Mouse (Mus musculus) heart, embryonic 10.5 days (tissue): ENCODE data around the gene Adamts8. TPM values are rescaled to one million over a fixed set of nuclear protein-coding genes. Genes with fewer than 3 reads are reported as not detected.

Experiments used
- DNase-seq: peaks from one replicate; pipeline ENCODE4 v3.0.0-alpha.2; 2017; ENCODE audit warnings: low spot score
- H3K27ac ChIP-seq: fragments of 300-500 bp; sonication (generic); 2 replicates; pipeline ENCODE4 v1.5.1; 2016; ENCODE audit warnings: mild to moderate bottlenecking
- H3K27me3 ChIP-seq: fragments of 300-500 bp; sonication (generic); 2 replicates; pipeline ENCODE4 v1.6.1; 2016; ENCODE audit warnings: mild to moderate bottlenecking; ENCODE audit not compliant: poor library complexity, insufficient read depth, severe bottlenecking
- H3K36me3 ChIP-seq: fragments of 300-500 bp; sonication (generic); 2 replicates; pipeline ENCODE4 v1.6.1; 2016; ENCODE audit warnings: mild to moderate bottlenecking, moderate library complexity
- H3K4me1 ChIP-seq: fragments of 300-500 bp; sonication (generic); 2 replicates; pipeline ENCODE4 v1.6.1; 2016; ENCODE audit warnings: mild to moderate bottlenecking
- H3K4me3 ChIP-seq: fragments of 300-500 bp; sonication (generic); 2 replicates; pipeline ENCODE4 v1.5.1; 2016; ENCODE audit warnings: mild to moderate bottlenecking, moderate library complexity
- H3K9me3 ChIP-seq: fragments of 300-500 bp; sonication (generic); 2 replicates; pipeline ENCODE4 v1.6.1; 2016; ENCODE audit warnings: mild to moderate bottlenecking, moderate library complexity
- WGBS: fragments of 180-500 bp; shearing (Covaris S2); methylation state at CpG from one replicate; pipeline ENCODE4 v1.1.7; 2016; 5-methylcytosine and 5-hydroxymethylcytosine counted together
- polyA plus RNA-seq: library from polyadenylated mRNA; unstranded; fragments of >200 nt; fragmentation: Nextera tagmentation; extraction: Ambion mirVana; gene quantifications from 2 replicates; pipeline ENCODE4 v1.2.1, GENCODE M21; 2016

Gene Adamts8
- polyA plus RNA-seq, 1 experiment from 2014 or later: 1.3 TPM

DNA sequence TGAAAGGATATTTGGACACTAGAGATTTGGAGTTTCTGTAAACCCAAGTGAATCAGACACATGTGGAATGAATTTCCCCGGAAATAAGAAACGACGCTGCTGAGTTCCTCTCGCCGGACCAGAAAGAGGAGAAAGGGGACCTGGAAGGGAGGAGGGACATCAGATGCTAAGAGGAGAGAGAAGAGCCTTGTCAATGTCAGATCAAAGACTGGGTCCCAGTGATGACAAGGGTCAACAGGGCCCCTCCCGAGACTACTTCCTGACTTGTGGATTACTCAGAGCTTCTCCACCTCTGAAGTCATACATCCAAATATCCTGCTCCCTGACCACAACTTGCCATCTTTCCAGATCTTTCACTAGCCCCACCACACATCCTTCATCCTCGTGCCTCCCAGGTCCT is 24.5 kb downstream of the Adamts8 start:
- peak; percentile 69 for DNase-seq
- no peaks in the 10 kb centered on the region for H3K9me3 ChIP-seq

DNA sequence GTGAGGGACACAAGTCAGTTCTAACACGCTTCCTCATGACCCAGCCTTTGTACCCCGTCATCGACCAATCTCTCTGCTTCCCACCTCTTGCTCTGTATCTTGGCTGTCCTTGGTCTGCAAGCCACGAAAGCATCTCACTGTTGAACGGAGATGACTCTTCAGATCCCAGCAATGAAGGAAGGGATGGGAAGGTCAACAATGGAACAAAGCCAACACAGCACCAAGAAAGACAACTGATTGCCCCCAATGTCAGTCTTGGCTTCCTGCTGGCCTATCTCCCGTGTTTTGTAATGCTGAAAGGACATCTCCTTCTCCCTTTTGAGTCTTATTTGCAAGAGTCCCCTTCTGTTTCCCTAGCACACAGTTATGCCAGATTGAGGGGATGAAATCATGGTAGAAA is 25.8 kb downstream of the Adamts8 start:
- Histone ChIP-seq H3K27ac (no peak overlapping the region), H3K4me1 (no peaks in the 10 kb centered on the region), H3K9me3 (no peaks in the 10 kb centered on the region), H3K4me3 (no peak overlapping the region), H3K36me3 (no peaks in the 10 kb centered on the region), H3K27me3 (peaks cover 10% of the 10 kb centered on the region; the same call in 1 of the 2 replicates)
- 77% methylated on average over 6 of the region's 6 CpGs for WGBS
- DNase-seq: no peak

More for the DNA sequence above, 24.5 kb downstream of the Adamts8 start:
- peaks cover 10% of the 10 kb centered on the region; the same call in 1 of the 2 replicates for H3K27me3 ChIP-seq
- H3K4me3 ChIP-seq: no peak overlapping the region
- H3K4me1 ChIP-seq: no peaks in the 10 kb centered on the region
- H3K36me3 ChIP-seq: no peaks in the 10 kb centered on the region
- no peak overlapping the region for H3K27ac ChIP-seq
- 51% methylated on average over 7 of the region's 7 CpGs for WGBS

DNA sequence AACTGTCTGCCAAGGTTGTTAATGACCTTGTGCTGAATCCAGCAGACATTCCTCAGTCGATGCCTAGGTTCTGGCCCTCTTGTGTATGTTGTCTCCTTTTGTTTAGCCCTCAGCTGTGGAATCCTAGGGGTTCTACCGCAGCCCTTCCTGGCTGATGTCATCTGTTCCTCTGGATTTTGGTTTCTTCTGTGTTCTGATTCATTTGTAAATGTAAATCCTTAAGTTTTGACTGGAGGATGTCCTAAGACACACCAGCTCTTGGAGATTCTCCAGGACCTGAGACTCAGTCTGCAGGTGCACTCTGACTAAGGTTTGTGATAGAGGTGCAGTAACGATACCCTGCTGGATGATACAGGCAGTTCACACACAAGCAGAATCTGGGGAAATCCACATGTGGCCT is 27.6 kb downstream of the Adamts8 start:
- H3K4me3 ChIP-seq: no peak overlapping the region
- no peaks in the 10 kb centered on the region for H3K36me3 ChIP-seq
- no peak overlapping the region for H3K27ac ChIP-seq
- H3K9me3 ChIP-seq: no peaks in the 10 kb centered on the region
- no peaks in the 10 kb centered on the region for H3K4me1 ChIP-seq
- H3K27me3 ChIP-seq: 0 out of 2 replicates have a peak, but pooled peaks cover 6% of the 10 kb centered on the region
- WGBS: 75% methylated on average over 3 of the region's 3 CpGs
- no peak for DNase-seq

DNA sequence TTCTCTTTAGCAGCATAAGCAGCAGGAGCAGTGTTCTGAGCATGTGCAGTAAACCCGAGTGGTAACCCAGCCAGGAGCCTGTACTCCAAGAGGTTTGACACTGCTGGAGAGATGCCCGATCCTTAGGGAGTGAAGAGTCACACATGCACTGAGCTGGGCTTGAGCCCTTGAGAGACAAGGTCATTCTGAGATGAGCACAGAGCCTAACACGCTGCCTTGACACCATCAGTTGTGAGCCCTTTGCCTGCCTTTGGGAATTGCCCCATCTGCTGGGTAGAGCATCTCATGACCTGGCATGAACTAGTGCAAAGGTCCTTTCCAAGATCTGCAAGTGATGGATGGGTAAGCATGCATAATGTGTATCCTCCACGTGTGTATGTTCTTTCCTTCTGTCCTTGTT is 29.6 kb downstream of the Adamts8 start:
- no peaks in the 10 kb centered on the region for H3K27me3 ChIP-seq
- DNase-seq: no peak
- no peaks in the 10 kb centered on the region for H3K4me1 ChIP-seq
- WGBS: 52% methylated on average over 4 of the region's 4 CpGs
- H3K4me3 ChIP-seq: no peak overlapping the region
- no peaks in the 10 kb centered on the region for H3K36me3 ChIP-seq
- no peaks in the 10 kb centered on the region for H3K9me3 ChIP-seq
- no peak overlapping the region for H3K27ac ChIP-seq

- no peaks in the 10 kb centered on the region for H3K9me3 ChIP-seq
- 53% methylated on average over 11 of the region's 11 CpGs for WGBS
- peak; percentile 76 for DNase-seq
- no peak overlapping the region for H3K4me3 ChIP-seq
- H3K4me1 ChIP-seq: peaks cover 5% of the 10 kb centered on the region; the same call in 1 of the 2 replicates
- H3K27ac ChIP-seq: 0 out of 2 replicates have a peak overlapping the region, but pooled peaks have one; percentile 9
- H3K27me3 ChIP-seq: no peaks in the 10 kb centered on the region
- H3K36me3 ChIP-seq: no peaks in the 10 kb centered on the region
Observed at GRCm38 (mm10) chr9:30976339-30977023, 34.1 kb downstream of the Adamts8 start.

DNA sequence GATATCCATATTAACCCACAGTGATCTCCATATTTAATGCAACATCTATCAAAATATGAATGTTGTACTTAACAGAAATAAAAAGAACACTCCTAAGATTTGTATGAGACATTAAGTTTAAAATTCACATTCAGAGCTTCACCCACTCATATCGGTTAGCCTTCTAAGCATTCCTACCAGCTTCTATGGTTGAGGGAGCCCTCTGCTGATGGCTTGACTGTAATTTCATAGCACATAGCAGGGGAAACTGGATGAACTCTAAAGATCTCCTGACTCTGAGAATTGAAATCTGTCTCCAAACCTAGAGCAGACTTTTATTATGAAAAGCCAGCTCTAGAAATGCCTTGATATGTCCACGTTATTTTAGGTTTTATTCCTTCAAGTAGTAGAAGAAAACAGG is 38.1 kb downstream of the Adamts8 start:
- H3K27me3 ChIP-seq: no peaks in the 10 kb centered on the region
- H3K36me3 ChIP-seq: no peaks in the 10 kb centered on the region
- H3K4me3 ChIP-seq: no peak overlapping the region
- H3K4me1 ChIP-seq: peaks cover 5% of the 10 kb centered on the region; the same call in 1 of the 2 replicates
- DNase-seq: no peak
- H3K27ac ChIP-seq: no peak overlapping the region
- H3K9me3 ChIP-seq: no peaks in the 10 kb centered on the region
- WGBS: 56% methylated on average over 2 of the region's 2 CpGs

GRCm38 (mm10) chr9:30985782-30986181 is 43.4 kb downstream of the Adamts8 start:
- no peaks in the 10 kb centered on the region for H3K9me3 ChIP-seq
- peaks cover 5% of the 10 kb centered on the region; the same call in 1 of the 2 replicates for H3K4me1 ChIP-seq
- WGBS: 64% methylated on average over 6 of the region's 6 CpGs
- no peaks in the 10 kb centered on the region for H3K36me3 ChIP-seq
- no peak overlapping the region for H3K4me3 ChIP-seq
- no peaks in the 10 kb centered on the region for H3K27me3 ChIP-seq
- DNase-seq: no peak
- no peak overlapping the region for H3K27ac ChIP-seq

GRCm38 (mm10) chr9:30993106-30993505 is 50.7 kb downstream of the Adamts8 start:
- WGBS: 79% methylated on average over 5 of the region's 5 CpGs
- H3K27me3 ChIP-seq: no peaks in the 10 kb centered on the region
- H3K36me3 ChIP-seq: no peaks in the 10 kb centered on the region
- H3K4me1 ChIP-seq: no peaks in the 10 kb centered on the region
- no peak overlapping the region for H3K27ac ChIP-seq
- no peaks in the 10 kb centered on the region for H3K9me3 ChIP-seq
- no peak for DNase-seq
- no peak overlapping the region for H3K4me3 ChIP-seq

DNA sequence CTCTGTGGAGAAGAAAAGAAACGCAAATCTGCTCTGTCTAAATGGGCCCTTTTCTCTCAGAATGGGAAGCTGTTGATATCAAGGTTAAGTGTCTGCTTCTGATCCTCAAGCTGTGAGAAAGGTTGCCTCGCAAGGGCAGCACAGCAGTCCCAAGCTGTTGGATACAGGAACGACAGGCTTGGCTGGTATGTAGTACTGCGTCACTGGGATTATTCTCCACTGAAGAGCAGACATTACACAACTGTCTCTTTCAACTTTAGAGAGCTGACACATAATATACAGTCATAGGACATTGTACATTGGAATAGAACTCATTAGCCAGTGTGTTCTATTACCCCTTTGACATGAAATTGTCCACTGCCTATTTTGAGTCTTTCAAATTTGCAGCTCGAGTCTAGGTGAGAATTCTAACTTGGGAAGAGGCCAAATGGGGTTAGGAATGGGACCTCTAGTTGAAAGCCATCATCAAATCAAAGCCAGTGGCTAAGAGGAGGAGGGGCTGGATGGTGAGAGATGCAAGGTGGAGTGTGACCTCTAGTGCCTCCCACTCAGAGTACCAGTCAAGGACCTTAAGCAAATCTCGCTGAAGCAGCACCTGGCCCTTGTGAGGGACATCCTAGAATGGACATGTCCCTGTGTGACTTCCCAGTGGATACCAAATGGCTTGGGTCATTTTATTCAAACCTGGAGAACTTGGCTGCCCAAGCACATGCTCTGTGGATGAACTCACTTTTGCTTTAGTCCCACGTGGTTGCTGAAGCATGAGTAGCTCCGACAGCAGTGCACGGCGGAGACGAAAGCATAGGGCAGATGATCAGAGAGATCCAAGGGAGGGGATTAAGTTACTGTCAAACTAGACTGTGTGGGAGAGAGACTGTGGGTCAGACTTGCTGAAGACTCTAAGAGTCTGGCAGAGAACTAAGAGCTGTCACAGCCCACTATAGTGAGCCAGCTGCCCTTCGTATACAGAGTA is 54.5 kb downstream of the Adamts8 start:
- no peak for DNase-seq
- no peaks in the 10 kb centered on the region for H3K27me3 ChIP-seq
- H3K27ac ChIP-seq: no peak overlapping the region
- H3K36me3 ChIP-seq: no peaks in the 10 kb centered on the region
- H3K4me1 ChIP-seq: no peaks in the 10 kb centered on the region
- 74% methylated on average over 12 of the region's 12 CpGs for WGBS
- H3K9me3 ChIP-seq: no peaks in the 10 kb centered on the region
- no peak overlapping the region for H3K4me3 ChIP-seq

DNA sequence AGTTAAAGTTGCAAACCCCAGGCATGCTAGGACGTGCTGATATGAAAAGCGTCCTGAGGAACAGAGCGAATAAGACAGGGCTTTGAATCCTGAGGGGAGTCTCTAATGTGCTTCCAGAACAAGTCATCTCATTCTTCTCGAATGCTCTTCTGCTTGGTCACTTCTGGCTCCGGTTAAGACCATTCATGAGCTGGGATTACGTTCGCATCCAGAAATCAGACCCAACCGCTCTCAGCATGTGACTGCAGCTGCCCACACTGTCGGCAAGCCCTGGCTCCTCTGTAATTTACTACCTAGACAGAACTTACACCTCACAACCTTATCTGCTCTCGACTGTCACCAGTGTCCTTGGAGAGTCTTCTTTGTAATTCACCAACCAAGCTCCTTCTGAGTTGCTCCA is 58.3 kb downstream of the Adamts8 start:
- no peak overlapping the region for H3K4me3 ChIP-seq
- H3K27ac ChIP-seq: no peak overlapping the region
- no peak for DNase-seq
- 68% methylated on average over 10 of the region's 10 CpGs for WGBS
- no peaks in the 10 kb centered on the region for H3K27me3 ChIP-seq
- H3K9me3 ChIP-seq: no peaks in the 10 kb centered on the region
- H3K4me1 ChIP-seq: no peaks in the 10 kb centered on the region
- H3K36me3 ChIP-seq: no peaks in the 10 kb centered on the region

GRCm38 (mm10) chr9:31002528-31002927 is 60.2 kb downstream of the Adamts8 start:
- Histone ChIP-seq H3K4me3 (no peak overlapping the region), H3K9me3 (no peaks in the 10 kb centered on the region), H3K36me3 (no peaks in the 10 kb centered on the region), H3K27ac (no peak overlapping the region), H3K4me1 (no peaks in the 10 kb centered on the region), H3K27me3 (no peaks in the 10 kb centered on the region)
- DNase-seq: no peak
- 85% methylated on average over 4 of the region's 4 CpGs for WGBS

- Histone ChIP-seq H3K27me3 (no peaks in the 10 kb centered on the region), H3K4me3 (no peak overlapping the region)
- 81% methylated on average over 2 of the region's 2 CpGs for WGBS
Observed at GRCm38 (mm10) chr9:31009334-31009733, 67.0 kb downstream of the Adamts8 start.

GRCm38 (mm10) chr9:31010040-31010439 is 67.7 kb downstream of the Adamts8 start:
- H3K9me3 ChIP-seq: no peaks in the 10 kb centered on the region
- H3K4me1 ChIP-seq: peaks cover 13% of the 10 kb centered on the region
- no peaks in the 10 kb centered on the region for H3K27me3 ChIP-seq
- H3K4me3 ChIP-seq: no peak overlapping the region
- no peak overlapping the region for H3K27ac ChIP-seq
- no peaks in the 10 kb centered on the region for H3K36me3 ChIP-seq
- DNase-seq: no peak
- 68% methylated on average over 3 of the region's 3 CpGs for WGBS

More at GRCm38 (mm10) chr9:31009334-31009733, 67.0 kb downstream of the Adamts8 start:
- Histone ChIP-seq H3K4me1 (peaks cover 13% of the 10 kb centered on the region), H3K9me3 (no peaks in the 10 kb centered on the region), H3K36me3 (no peaks in the 10 kb centered on the region), H3K27ac (no peak overlapping the region)
- no peak for DNase-seq
